Mouse (Mus musculus) heart, embryonic 16.5 days (tissue): Measurements from ENCODE around the gene Mgat4e. TPM values are rescaled to one million over a fixed set of nuclear protein-coding genes. Genes with fewer than 3 reads are reported as not detected.

ENCODE experiments used
- ATAC-seq: fragments of 200-750 bp; cut with Nextera tagmentation; replicated peaks from 2 replicates; pipeline ENCODE4 v1.8.0; 2017; ENCODE audit warnings: moderate number of reproducible peaks; ENCODE audit not compliant: insufficient read depth, low FRiP score; ENCODE audit errors: extremely low read depth
- H3K27ac ChIP-seq: fragments of 300-500 bp; sonication (generic); 2 replicates; pipeline ENCODE4 v1.5.1; 2014; ENCODE audit warnings: mild to moderate bottlenecking, low read length, control low read depth, moderate library complexity
- H3K27me3 ChIP-seq: fragments of 300-500 bp; sonication (generic); 2 replicates; pipeline ENCODE4 v1.6.1; 2014; ENCODE audit warnings: low read length, mixed read lengths; ENCODE audit not compliant: control insufficient read depth, insufficient read depth
- H3K36me3 ChIP-seq: fragments of 300-500 bp; sonication (generic); 2 replicates; pipeline ENCODE4 v1.6.1; 2014; ENCODE audit not compliant: control insufficient read depth, insufficient read depth
- H3K4me1 ChIP-seq: fragments of 300-500 bp; sonication (generic); 2 replicates; pipeline ENCODE4 v1.6.1; 2014; ENCODE audit warnings: low read length, mixed read lengths; ENCODE audit not compliant: control insufficient read depth, insufficient read depth
- H3K4me2 ChIP-seq: fragments of 300-500 bp; sonication (generic); 2 replicates; pipeline ENCODE4 v1.6.1; 2014; ENCODE audit warnings: low read depth, mild to moderate bottlenecking, control low read depth, low read length
- H3K4me3 ChIP-seq: fragments of 300-500 bp; sonication (generic); 2 replicates; pipeline ENCODE4 v1.5.1; 2014; ENCODE audit warnings: mild to moderate bottlenecking, control low read depth, low read length
- H3K9ac ChIP-seq: fragments of 300-500 bp; sonication (generic); 2 replicates; pipeline ENCODE4 v1.6.1; 2014; ENCODE audit warnings: low read length, control low read depth
- H3K9me3 ChIP-seq: fragments of 300-500 bp; sonication (generic); replicated peaks from 2 replicates; pipeline ENCODE4 v1.6.1; 2016; ENCODE audit warnings: low read length; ENCODE audit not compliant: control insufficient read depth
- WGBS: fragments of 180-500 bp; shearing (Covaris S2); extraction: QIAGEN DNeasy Blood & Tissue Kit; methylation state at CpG from one replicate; pipeline ENCODE4 v1.1.7; 2014; 5-methylcytosine and 5-hydroxymethylcytosine counted together
- polyA plus RNA-seq: library from polyadenylated mRNA; unstranded; fragments of >200 nt; fragmentation: Nextera tagmentation; extraction: Ambion mirVana; gene quantifications from 2 replicates; pipeline ENCODE4 v1.2.1, GENCODE M21; 2015

Gene Mgat4e
- polyA plus RNA-seq = not detected in 2 replicates

DNA sequence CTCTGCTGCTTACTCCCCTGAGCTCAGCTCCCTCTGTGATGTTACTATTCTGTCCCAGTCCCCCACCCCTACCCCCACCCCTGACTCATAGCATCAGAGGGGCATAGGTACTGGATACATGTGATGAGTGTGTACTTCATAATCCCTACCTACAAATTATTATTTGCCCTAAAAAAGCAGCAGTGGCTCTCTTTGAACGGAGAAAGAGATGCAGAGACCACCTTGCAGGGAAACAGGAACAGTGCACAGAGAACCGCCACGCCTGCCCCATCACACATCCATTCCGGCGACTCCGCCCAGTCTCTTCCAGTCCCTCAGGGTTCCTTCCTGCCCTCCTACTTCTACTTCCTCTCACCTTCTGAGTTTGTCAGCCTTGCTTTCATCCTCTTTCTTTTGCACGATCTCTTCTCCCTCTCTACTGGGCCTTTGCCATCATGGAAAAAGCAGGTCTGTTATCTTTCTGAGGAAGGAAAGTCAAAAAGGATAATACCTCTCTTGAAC lies at the start of gene Mgat4e:
TSS of gene Mgat4e (minus strand) at position 51 of the 501 bp plus-strand sequence.
- Histone ChIP-seq H3K36me3 (no peaks in the 10 kb centered on the region), H3K27me3 (no peaks in the 10 kb centered on the region), H3K27ac (no peak within 1 kb of the TSS), H3K9ac (no peak within 1 kb of the TSS), H3K9me3 (peaks cover 8% of the 10 kb centered on the region; the same call in 1 of the 2 replicates), H3K4me2 (no peak within 1 kb of the TSS), H3K4me1 (no peaks in the 10 kb centered on the region), H3K4me3 (no peak within 1 kb of the TSS)
- WGBS = 50% methylated on average over 7 of the region's 7 CpGs
- no peak for ATAC-seq

DNA sequence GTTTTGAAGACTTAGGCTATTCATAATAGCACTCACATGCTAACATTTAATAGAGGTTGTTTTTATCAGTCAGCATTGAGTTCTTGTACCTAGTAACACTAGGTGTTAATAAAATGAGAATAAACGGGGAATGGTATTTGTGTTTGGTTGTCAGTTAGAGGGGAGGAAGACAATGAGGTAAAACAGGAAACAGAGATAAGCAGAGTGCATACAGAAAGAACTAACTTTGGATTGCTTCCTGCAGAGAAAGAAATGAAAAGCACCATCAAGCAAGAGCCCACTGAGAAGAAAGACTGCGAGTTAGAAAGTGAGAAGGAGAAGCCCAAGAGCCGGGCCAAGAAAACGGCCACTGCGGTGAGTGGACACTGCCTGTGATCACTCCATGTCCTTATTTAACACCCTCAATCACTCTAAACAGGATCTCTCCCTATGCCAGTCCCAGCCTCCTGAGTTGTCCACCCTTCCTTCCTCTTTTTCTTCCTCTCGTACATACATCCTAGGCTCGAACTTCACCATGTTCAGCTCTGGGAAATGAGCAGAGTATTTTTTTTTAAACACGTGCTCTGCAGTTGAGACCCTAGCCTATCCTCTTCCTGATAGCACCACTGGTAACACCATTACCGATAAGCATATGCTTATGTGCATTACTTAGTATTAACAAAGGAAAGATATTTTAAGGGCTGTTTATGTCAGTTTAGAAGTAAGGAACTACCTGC lies 48.0 kb upstream of the Mgat4e start:
- H3K4me1 ChIP-seq = no peaks in the 10 kb centered on the region
- 72% methylated on average over 9 of the region's 9 CpGs for WGBS
- H3K27ac ChIP-seq = no peak overlapping the region
- H3K9me3 ChIP-seq = no peaks in the 10 kb centered on the region
- H3K4me2 ChIP-seq = no peak overlapping the region
- H3K9ac ChIP-seq = no peak overlapping the region
- peaks cover 36% of the 10 kb centered on the region for H3K36me3 ChIP-seq
- no peaks in the 10 kb centered on the region for H3K27me3 ChIP-seq
- ATAC-seq = no peak
- no peak overlapping the region for H3K4me3 ChIP-seq

DNA sequence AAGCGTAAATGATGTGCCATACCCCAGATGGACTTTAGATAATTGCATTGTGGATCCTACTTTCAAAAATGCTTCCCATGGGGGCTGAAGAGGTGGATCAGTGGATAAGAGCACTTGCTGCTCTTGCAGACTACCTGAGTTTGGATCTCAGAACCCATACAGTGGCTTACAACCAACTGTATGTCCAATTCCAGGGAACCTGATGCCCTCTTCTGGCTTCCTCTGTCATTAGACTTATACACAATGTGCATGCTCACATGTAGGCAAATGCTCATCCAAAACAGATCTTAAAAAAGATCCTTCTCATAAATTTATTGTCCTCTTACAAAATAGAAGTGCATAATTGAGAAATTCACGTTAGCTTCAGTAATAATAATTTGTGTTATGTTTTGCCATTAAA lies 42.3 kb upstream of the Mgat4e start:
- Histone ChIP-seq H3K4me1 (no peaks in the 10 kb centered on the region), H3K9ac (no peak overlapping the region), H3K27me3 (no peaks in the 10 kb centered on the region)

DNA sequence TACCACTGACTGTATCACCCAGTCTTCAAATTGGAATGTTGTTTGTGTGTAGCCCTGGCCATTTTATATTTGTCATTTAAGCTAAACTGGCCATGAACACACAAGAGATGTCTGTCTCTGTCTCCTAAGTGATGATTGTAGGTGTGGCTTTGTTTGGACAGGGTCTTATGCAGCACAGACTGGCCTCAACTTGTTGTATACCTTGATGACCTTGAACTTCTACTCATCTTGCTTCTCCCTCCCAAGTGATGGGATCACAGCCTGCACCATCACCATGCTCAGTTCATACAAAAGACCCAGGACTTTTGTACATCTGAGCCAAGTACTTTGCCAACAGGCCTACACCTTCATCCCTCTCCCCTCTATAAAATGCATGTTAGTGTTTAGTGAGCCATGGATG lies 40.2 kb upstream of the Mgat4e start:
- H3K9ac ChIP-seq = no peak overlapping the region
- no peaks in the 10 kb centered on the region for H3K4me1 ChIP-seq
- peaks cover 21% of the 10 kb centered on the region for H3K36me3 ChIP-seq

More for the DNA sequence above, 42.3 kb upstream of the Mgat4e start:
- no peak overlapping the region for H3K4me3 ChIP-seq
- H3K36me3 ChIP-seq = peaks cover 14% of the 10 kb centered on the region
- no peak overlapping the region for H3K27ac ChIP-seq
- no peaks in the 10 kb centered on the region for H3K9me3 ChIP-seq
- no peak for ATAC-seq
- no peak overlapping the region for H3K4me2 ChIP-seq
- WGBS = 92% methylated on average over 2 of the region's 2 CpGs

DNA sequence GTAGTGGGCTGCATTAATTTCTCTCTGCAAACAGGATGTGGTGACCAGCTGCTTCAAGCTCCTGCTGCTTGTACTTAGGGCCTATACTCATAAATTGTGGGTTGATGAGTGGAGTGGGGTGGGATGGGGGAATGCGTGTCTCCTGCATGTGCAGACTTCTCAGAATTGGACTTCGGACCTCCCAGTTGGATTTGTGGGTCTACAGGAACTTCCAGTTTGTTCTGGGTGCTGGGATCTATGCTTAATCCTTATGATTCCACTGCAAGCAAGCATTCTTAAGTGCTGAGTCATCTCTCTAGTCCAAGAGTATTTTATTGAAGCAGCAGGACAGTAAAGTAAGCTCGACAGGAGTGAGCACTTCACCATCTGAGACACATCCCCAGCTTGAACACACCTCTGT lies 34.1 kb upstream of the Mgat4e start:
- H3K9ac ChIP-seq = no peak overlapping the region

More for the DNA sequence above, 40.2 kb upstream of the Mgat4e start:
- no peak for ATAC-seq
- Histone ChIP-seq H3K4me3 (no peak overlapping the region), H3K27me3 (no peaks in the 10 kb centered on the region), H3K4me2 (no peak overlapping the region), H3K9me3 (no peaks in the 10 kb centered on the region), H3K27ac (no peak overlapping the region)

DNA sequence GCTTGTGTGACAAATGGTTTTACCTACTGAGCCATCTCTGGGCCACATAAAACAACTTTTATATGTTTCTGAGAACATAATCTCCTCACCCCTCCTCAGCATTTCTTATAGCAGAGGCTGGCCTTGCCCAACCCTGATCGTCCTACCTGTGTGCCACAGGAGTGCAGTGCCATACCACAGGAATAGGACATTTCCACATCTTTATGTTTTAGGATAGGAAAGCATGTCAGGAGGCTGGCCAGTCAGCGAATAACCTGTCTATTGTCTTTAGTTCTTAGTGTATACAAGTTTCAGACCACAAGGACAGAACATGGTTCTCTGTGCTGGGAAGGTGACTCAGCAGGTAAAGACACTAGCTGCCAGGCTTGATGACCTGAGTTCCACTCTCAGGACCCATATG lies 31.3 kb upstream of the Mgat4e start:
- Histone ChIP-seq H3K27me3 (no peaks in the 10 kb centered on the region), H3K4me3 (no peak overlapping the region), H3K9ac (no peak overlapping the region), H3K9me3 (no peaks in the 10 kb centered on the region), H3K4me2 (no peak overlapping the region), H3K4me1 (peaks cover 3% of the 10 kb centered on the region; the same call in 1 of the 2 replicates), H3K27ac (no peak overlapping the region), H3K36me3 (peaks cover 6% of the 10 kb centered on the region; the same call in 1 of the 2 replicates)
- WGBS = 92% methylated on average over 2 of the region's 2 CpGs
- no peak for ATAC-seq

More for the DNA sequence above, 34.1 kb upstream of the Mgat4e start:
- H3K36me3 ChIP-seq = peaks cover 7% of the 10 kb centered on the region; the same call in 1 of the 2 replicates
- no peaks in the 10 kb centered on the region for H3K9me3 ChIP-seq
- H3K4me2 ChIP-seq = no peak overlapping the region
- H3K27ac ChIP-seq = no peak overlapping the region
- 69% methylated on average over 3 of the region's 3 CpGs for WGBS
- H3K4me1 ChIP-seq = peaks cover 3% of the 10 kb centered on the region; the same call in 1 of the 2 replicates
- no peaks in the 10 kb centered on the region for H3K27me3 ChIP-seq
- H3K4me3 ChIP-seq = no peak overlapping the region
- ATAC-seq = no peak

DNA sequence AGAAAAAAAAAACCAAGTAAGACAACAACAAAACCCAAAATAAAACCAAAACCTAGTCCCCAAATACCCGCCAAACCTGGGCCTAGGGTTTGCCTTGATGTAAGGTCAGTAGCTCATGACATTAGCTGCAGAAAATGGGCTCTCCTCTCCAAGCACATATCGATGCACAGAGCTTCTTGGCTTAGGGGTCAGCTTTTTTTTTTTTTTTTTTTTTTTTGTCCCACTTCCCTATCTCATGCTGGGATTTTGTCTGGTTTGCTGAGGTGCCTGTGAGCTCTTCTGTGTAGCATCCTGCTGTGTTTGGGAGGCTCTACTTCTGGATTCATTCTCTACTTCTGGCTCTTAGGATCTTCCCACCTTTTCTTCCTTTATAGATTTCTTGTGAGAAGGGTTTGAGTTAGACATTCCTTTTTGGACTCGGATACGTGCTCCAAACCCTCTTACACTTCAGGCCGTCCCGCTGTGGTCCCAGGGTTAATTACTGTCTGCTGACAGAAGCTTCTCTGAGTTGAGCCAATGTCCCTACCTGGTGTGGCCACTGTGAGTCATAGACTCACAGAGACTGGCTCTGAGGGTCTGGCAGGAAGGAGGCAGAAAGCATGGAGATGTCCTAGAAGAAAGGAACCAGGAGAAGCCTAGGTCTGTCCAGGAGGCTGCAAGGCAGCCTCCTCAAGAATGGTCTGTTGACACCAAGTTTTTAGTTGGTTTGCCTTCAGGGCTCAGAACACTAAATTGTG lies 28.1 kb upstream of the Mgat4e start:
- H3K4me2 ChIP-seq = no peak overlapping the region
- no peak overlapping the region for H3K4me3 ChIP-seq
- no peaks in the 10 kb centered on the region for H3K27me3 ChIP-seq
- no peaks in the 10 kb centered on the region for H3K4me1 ChIP-seq
- no peaks in the 10 kb centered on the region for H3K9me3 ChIP-seq
- no peak for ATAC-seq
- H3K27ac ChIP-seq = no peak overlapping the region
- H3K36me3 ChIP-seq = no peaks in the 10 kb centered on the region
- no peak overlapping the region for H3K9ac ChIP-seq
- 71% methylated on average over 6 of the region's 6 CpGs for WGBS

DNA sequence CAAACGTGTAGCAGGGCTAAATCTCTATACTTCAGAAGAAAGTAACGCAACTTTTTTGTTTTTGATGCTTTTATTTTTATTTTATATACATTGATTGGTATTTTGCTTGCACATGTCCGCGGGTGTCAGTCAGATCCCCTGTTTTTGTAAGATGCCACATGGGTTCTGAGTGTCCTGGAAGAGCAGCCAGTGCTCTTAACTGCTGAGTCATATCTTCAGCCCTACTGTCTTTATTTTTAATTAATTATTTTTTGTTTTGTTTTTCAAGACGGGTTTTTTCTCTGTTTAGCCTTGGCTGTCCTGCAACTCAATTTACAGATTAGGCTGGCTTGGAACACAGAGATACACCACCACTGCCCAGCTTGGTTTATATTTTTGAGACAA lies 24.4 kb upstream of the Mgat4e start:
- no peak overlapping the region for H3K9ac ChIP-seq
- no peak for ATAC-seq
- no peaks in the 10 kb centered on the region for H3K27me3 ChIP-seq
- H3K4me1 ChIP-seq = peaks cover 9% of the 10 kb centered on the region
- no peak overlapping the region for H3K27ac ChIP-seq
- no peak overlapping the region for H3K4me3 ChIP-seq
- no peaks in the 10 kb centered on the region for H3K36me3 ChIP-seq
- no peaks in the 10 kb centered on the region for H3K9me3 ChIP-seq
- no peak overlapping the region for H3K4me2 ChIP-seq
- 80% methylated on average over 5 of the region's 5 CpGs for WGBS

DNA sequence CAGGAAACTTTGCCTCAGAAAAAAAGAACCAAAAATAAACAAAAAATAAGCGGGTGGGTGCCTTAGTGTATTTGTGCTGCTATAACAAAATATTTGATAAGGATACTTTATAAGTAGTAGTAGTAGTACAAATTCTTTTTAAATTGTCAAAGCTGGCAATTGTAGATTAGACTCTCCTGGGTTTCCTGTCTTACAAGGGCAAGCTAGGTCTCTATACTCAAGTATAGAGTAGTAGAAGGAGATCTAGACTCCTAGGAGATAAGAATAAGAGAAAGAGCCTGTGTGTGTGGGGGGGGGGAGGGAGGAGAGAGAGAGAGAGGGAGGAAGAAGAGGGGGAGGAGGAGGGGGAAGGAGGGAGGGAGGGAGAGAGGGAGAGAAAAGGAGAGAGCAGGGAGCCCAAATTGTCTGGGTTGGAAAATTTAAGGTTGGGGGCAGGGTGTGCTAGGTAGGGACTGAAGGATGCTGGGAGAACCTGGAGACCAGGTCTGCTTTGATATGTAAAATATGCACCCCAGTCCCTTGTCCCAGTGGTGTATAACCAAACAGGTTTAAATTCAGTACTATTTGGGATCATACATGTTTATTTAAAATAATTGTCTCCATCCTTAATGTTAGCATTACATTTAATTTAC lies 23.9 kb upstream of the Mgat4e start:
- H3K9ac ChIP-seq = no peak overlapping the region
- no peak overlapping the region for H3K27ac ChIP-seq
- no peak overlapping the region for H3K4me2 ChIP-seq
- no peaks in the 10 kb centered on the region for H3K36me3 ChIP-seq
- no peak overlapping the region for H3K4me3 ChIP-seq
- H3K4me1 ChIP-seq = peaks cover 9% of the 10 kb centered on the region
- no peak for ATAC-seq
- H3K9me3 ChIP-seq = no peaks in the 10 kb centered on the region
- 55% methylated on average over 1 of the region's 1 CpGs for WGBS
- H3K27me3 ChIP-seq = no peaks in the 10 kb centered on the region
